Mouse (Mus musculus): Measurements from ENCODE around the gene Ddr2. TPM values are rescaled to one million over a fixed set of nuclear protein-coding genes. Genes with fewer than 3 reads are reported as not detected.
A peak's percentile ranks its signal among the peaks of the same experiment; 100 is the strongest.

Gene Ddr2
- polyA plus RNA-seq, 1 experiment from 2014 or later: 29.5 TPM

- Histone ChIP-seq H3K27ac (ENCODE audit: low read depth, low read length) (no peak overlapping the region), H3K4me1 (ENCODE audit: control insufficient read depth, insufficient read depth, low read length) (no peaks in the 10 kb centered on the region), H3K4me3 (ENCODE audit: low read length) (no peak overlapping the region), H3K9ac (ENCODE audit: low read depth, low read length) (no peak overlapping the region), H3K4me2 (replicated peaks; ENCODE audit: low read depth, low read length) (no peak overlapping the region), H3K27me3 (ENCODE audit: control insufficient read depth, insufficient read depth, low read length) (no peaks in the 10 kb centered on the region), H3K9me3 (ENCODE audit: control insufficient read depth, low read length) (no peaks in the 10 kb centered on the region), H3K36me3 (ENCODE audit: control insufficient read depth, insufficient read depth, low read length) (peaks cover 24% of the 10 kb centered on the region)
- ATAC-seq (ENCODE audit: low FRiP score, low TSS enrichment): no peak
- WGBS: 85% methylated on average over 9 of the region's 9 CpGs
Measured at GRCm38 (mm10) chr1:170147651-170148448, 37.3 kb upstream of the Ddr2 start.

- Histone ChIP-seq H3K9me3 (ENCODE audit: control insufficient read depth, low read length) (no peaks in the 10 kb centered on the region), H3K4me2 (replicated peaks; ENCODE audit: low read depth, low read length) (no peak overlapping the region), H3K36me3 (ENCODE audit: control insufficient read depth, insufficient read depth, low read length) (peaks cover 25% of the 10 kb centered on the region), H3K27me3 (ENCODE audit: control insufficient read depth, insufficient read depth, low read length) (no peaks in the 10 kb centered on the region), H3K4me1 (ENCODE audit: control insufficient read depth, insufficient read depth, low read length) (no peaks in the 10 kb centered on the region), H3K9ac (ENCODE audit: low read depth, low read length) (no peak overlapping the region), H3K27ac (ENCODE audit: low read depth, low read length) (no peak overlapping the region), H3K4me3 (ENCODE audit: low read length) (no peak overlapping the region)
- no peak for ATAC-seq (ENCODE audit: low FRiP score, low TSS enrichment)
- 86% methylated on average over 4 of the region's 4 CpGs for WGBS
Measured at GRCm38 (mm10) chr1:170145606-170146005, 35.0 kb upstream of the Ddr2 start.

- no peaks in the 10 kb centered on the region for H3K9me3 ChIP-seq (ENCODE audit: control insufficient read depth, low read length)
- H3K9ac ChIP-seq (ENCODE audit: low read depth, low read length): no peak overlapping the region
- H3K4me3 ChIP-seq (ENCODE audit: low read length): no peak overlapping the region
- no peaks in the 10 kb centered on the region for H3K27me3 ChIP-seq (ENCODE audit: control insufficient read depth, insufficient read depth, low read length)
- H3K4me2 ChIP-seq (replicated peaks; ENCODE audit: low read depth, low read length): no peak overlapping the region
- no peak overlapping the region for H3K27ac ChIP-seq (ENCODE audit: low read depth, low read length)
- H3K36me3 ChIP-seq (ENCODE audit: control insufficient read depth, insufficient read depth, low read length): peaks cover 9% of the 10 kb centered on the region; the same call in 1 of the 2 replicates
- WGBS: 88% methylated on average over 8 of the region's 8 CpGs
- ATAC-seq (ENCODE audit: low FRiP score, low TSS enrichment): no peak
- H3K4me1 ChIP-seq (ENCODE audit: control insufficient read depth, insufficient read depth, low read length): no peaks in the 10 kb centered on the region
Measured at GRCm38 (mm10) chr1:170142256-170142871, 31.8 kb upstream of the Ddr2 start.

- Histone ChIP-seq H3K9me3 (ENCODE audit: control insufficient read depth, low read length) (no peaks in the 10 kb centered on the region), H3K9ac (ENCODE audit: low read depth, low read length) (no peak overlapping the region), H3K4me1 (ENCODE audit: control insufficient read depth, insufficient read depth, low read length) (no peaks in the 10 kb centered on the region), H3K27ac (ENCODE audit: low read depth, low read length) (no peak overlapping the region), H3K36me3 (ENCODE audit: control insufficient read depth, insufficient read depth, low read length) (peaks cover 9% of the 10 kb centered on the region; the same call in 1 of the 2 replicates), H3K4me2 (replicated peaks; ENCODE audit: low read depth, low read length) (no peak overlapping the region), H3K27me3 (ENCODE audit: control insufficient read depth, insufficient read depth, low read length) (no peaks in the 10 kb centered on the region), H3K4me3 (ENCODE audit: low read length) (no peak overlapping the region)
- 95% methylated on average over 5 of the region's 5 CpGs for WGBS
- no peak for ATAC-seq (ENCODE audit: low FRiP score, low TSS enrichment)
Measured at GRCm38 (mm10) chr1:170141626-170142025, 31.1 kb upstream of the Ddr2 start.

- no peaks in the 10 kb centered on the region for H3K9me3 ChIP-seq (ENCODE audit: control insufficient read depth, low read length)
- H3K4me2 ChIP-seq (replicated peaks; ENCODE audit: low read depth, low read length): no peak overlapping the region
- H3K27me3 ChIP-seq (ENCODE audit: control insufficient read depth, insufficient read depth, low read length): no peaks in the 10 kb centered on the region
- ATAC-seq (ENCODE audit: low FRiP score, low TSS enrichment): peak; percentile 93
- no peak overlapping the region for H3K9ac ChIP-seq (ENCODE audit: low read depth, low read length)
- peaks cover 4% of the 10 kb centered on the region; the same call in 1 of the 2 replicates for H3K36me3 ChIP-seq (ENCODE audit: control insufficient read depth, insufficient read depth, low read length)
- no peak overlapping the region for H3K4me3 ChIP-seq (ENCODE audit: low read length)
- H3K27ac ChIP-seq (ENCODE audit: low read depth, low read length): no peak overlapping the region
- 20% methylated on average over 7 of the region's 7 CpGs for WGBS
- H3K4me1 ChIP-seq (ENCODE audit: control insufficient read depth, insufficient read depth, low read length): no peaks in the 10 kb centered on the region
Measured at GRCm38 (mm10) chr1:170136351-170137009, 25.9 kb upstream of the Ddr2 start.

- Histone ChIP-seq H3K27ac (ENCODE audit: low read depth, low read length) (no peak overlapping the region), H3K4me3 (ENCODE audit: low read length) (no peak overlapping the region), H3K4me2 (replicated peaks; ENCODE audit: low read depth, low read length) (no peak overlapping the region), H3K9ac (ENCODE audit: low read depth, low read length) (no peak overlapping the region), H3K27me3 (ENCODE audit: control insufficient read depth, insufficient read depth, low read length) (no peaks in the 10 kb centered on the region), H3K9me3 (ENCODE audit: control insufficient read depth, low read length) (no peaks in the 10 kb centered on the region), H3K4me1 (ENCODE audit: control insufficient read depth, insufficient read depth, low read length) (no peaks in the 10 kb centered on the region), H3K36me3 (ENCODE audit: control insufficient read depth, insufficient read depth, low read length) (no peaks in the 10 kb centered on the region)
- no peak for ATAC-seq (ENCODE audit: low FRiP score, low TSS enrichment)
- WGBS: 85% methylated on average over 8 of the region's 8 CpGs
Measured at GRCm38 (mm10) chr1:170134264-170134663, 23.7 kb upstream of the Ddr2 start.

- Histone ChIP-seq H3K4me3 (ENCODE audit: low read length) (no peak overlapping the region), H3K4me2 (replicated peaks; ENCODE audit: low read depth, low read length) (no peak overlapping the region), H3K9me3 (ENCODE audit: control insufficient read depth, low read length) (no peaks in the 10 kb centered on the region), H3K9ac (ENCODE audit: low read depth, low read length) (no peak overlapping the region), H3K27ac (ENCODE audit: low read depth, low read length) (no peak overlapping the region), H3K36me3 (ENCODE audit: control insufficient read depth, insufficient read depth, low read length) (no peaks in the 10 kb centered on the region), H3K4me1 (ENCODE audit: control insufficient read depth, insufficient read depth, low read length) (no peaks in the 10 kb centered on the region), H3K27me3 (ENCODE audit: control insufficient read depth, insufficient read depth, low read length) (no peaks in the 10 kb centered on the region)
- WGBS: 46% methylated on average over 3 of the region's 3 CpGs
- ATAC-seq (ENCODE audit: low FRiP score, low TSS enrichment): no peak
Measured at GRCm38 (mm10) chr1:170130962-170131361, 20.4 kb upstream of the Ddr2 start.

- no peaks in the 10 kb centered on the region for H3K4me1 ChIP-seq (ENCODE audit: control insufficient read depth, insufficient read depth, low read length)
Measured at GRCm38 (mm10) chr1:170124644-170125043, 14.1 kb upstream of the Ddr2 start.

GRCm38 (mm10) chr1:170113616-170114015 is 3.1 kb upstream of the Ddr2 start:
- Histone ChIP-seq H3K4me1 (ENCODE audit: control insufficient read depth, insufficient read depth, low read length) (no peaks in the 10 kb centered on the region), H3K36me3 (ENCODE audit: control insufficient read depth, insufficient read depth, low read length) (no peaks in the 10 kb centered on the region), H3K27ac (ENCODE audit: low read depth, low read length) (no peak overlapping the region), H3K9me3 (ENCODE audit: control insufficient read depth, low read length) (no peaks in the 10 kb centered on the region), H3K9ac (ENCODE audit: low read depth, low read length) (no peak overlapping the region), H3K4me2 (replicated peaks; ENCODE audit: low read depth, low read length) (no peak overlapping the region), H3K4me3 (ENCODE audit: low read length) (no peak overlapping the region), H3K27me3 (ENCODE audit: control insufficient read depth, insufficient read depth, low read length) (no peaks in the 10 kb centered on the region)
- no peak for ATAC-seq (ENCODE audit: low FRiP score, low TSS enrichment)
- WGBS: 88% methylated on average over 6 of the region's 6 CpGs

More at GRCm38 (mm10) chr1:170124644-170125043, 14.1 kb upstream of the Ddr2 start:
- Histone ChIP-seq H3K36me3 (ENCODE audit: control insufficient read depth, insufficient read depth, low read length) (no peaks in the 10 kb centered on the region), H3K27me3 (ENCODE audit: control insufficient read depth, insufficient read depth, low read length) (no peaks in the 10 kb centered on the region), H3K4me3 (ENCODE audit: low read length) (no peak overlapping the region), H3K4me2 (replicated peaks; ENCODE audit: low read depth, low read length) (no peak overlapping the region), H3K9me3 (ENCODE audit: control insufficient read depth, low read length) (no peaks in the 10 kb centered on the region), H3K9ac (ENCODE audit: low read depth, low read length) (no peak overlapping the region), H3K27ac (ENCODE audit: low read depth, low read length) (no peak overlapping the region)
- ATAC-seq (ENCODE audit: low FRiP score, low TSS enrichment): no peak
- 86% methylated on average over 2 of the region's 2 CpGs for WGBS
